Mouse (Mus musculus): ENCODE results near the gene Heg1.

Heg1 gene

DNA sequence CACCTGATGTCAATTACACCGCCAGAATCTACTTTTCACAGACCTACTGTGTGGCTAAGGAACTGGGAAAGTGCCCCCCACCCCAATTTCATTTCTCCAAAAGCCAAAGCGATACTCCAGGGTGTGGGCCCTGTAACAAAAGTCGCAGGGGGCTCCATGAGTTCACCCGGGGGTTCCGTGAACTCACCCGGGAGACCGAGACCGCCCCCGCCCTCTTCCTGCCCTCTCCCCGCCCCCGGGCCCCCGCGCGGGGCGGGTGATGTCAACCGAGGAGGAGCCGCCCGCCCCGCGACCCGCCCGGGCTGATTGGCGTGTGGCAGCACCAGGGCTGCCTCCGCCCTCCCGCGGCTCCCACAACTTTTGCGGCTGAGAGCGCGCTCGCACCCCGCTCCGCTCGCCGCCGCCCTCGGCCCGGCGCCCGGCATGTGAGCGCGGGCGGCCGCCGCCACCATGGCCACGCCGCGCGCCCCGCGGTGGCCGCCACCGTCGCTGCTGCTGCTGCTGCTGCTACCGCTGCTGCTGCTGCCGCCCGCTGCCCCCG lies at the start of gene Heg1:
TSS of gene Heg1 (plus strand) at position 209 of the 541 bp plus-strand sequence.
- peak; percentile 59 for DNase-seq (ENCODE audit: low spot score)

DNA sequence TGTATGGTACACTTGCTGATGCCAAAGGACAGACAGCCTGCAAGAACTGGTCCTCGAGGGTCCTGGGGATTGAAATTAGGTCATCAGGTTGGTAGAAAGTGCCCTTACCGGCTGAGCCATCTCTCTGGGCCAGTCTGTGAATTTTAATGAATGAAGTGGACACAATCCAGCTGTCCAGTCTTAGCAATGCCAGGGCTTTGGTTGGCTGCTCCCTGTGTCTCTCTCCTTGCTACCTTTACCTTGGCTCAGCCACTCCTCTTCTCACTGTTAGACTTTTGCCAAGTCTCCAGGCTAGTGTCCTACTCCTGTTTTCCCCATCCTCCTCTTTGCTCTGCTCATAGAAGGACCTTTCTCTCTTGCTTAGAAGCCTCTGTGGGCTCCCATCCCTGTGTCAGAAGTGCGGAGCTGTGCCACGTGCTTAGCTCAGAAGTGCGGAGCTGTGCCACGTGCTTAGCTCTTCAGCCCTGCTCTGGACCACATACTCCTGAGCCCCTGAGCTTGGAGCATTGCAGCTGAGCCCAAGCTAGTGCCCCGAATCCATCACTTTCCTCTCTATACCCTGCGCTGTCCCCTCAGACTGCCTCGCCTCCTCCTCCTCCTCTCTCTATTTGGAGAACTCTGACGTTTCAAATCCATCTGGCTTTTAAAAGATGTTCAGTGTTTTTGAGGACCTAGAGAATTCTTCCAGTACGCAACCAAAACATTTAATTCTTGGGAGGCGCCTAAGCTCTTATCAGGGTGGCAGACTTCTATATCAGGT lies 48.2 kb upstream of the Heg1 start:
- DNase-seq (ENCODE audit: low spot score), result no peak

DNA sequence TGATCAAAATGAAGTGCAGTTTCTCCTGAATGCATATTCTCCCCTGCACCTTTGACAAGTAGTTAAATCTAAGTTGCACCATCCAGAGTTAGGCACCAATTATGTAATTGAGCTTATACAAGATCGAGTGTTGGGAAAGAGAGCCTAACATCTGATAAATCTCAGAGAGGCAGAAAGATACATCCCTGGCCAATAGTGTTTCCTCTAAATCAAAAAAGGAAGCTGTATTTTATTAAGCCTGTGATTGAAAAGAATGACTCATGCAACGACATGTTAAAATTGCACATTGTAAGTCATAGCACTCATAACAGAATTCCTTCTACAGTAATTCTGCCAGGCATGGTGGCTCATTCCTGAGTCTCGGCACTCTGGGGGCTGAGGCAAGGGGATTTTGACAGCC lies 42.4 kb upstream of the Heg1 start:
- no peak for DNase-seq (ENCODE audit: low spot score)

DNA sequence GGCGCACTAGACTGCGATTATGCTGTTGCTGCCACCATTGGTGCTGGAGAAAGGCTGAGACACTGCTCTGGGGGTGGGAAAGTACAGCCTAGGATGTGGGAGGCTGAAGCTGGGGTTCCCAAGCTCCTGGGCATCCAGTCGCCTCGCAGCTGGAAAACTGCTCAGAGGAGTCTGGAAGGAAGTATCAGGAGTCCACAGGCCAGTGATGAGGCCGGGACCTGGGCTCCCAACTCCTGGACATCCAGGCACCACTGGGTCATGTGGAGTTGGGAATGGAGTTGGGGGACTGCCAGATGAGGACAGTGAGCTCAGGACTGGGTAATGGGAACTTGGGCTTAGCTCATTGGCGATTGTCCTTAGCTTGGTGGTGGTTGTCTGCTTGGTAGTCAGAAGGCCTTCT lies 31.1 kb upstream of the Heg1 start:
- no peak for DNase-seq (ENCODE audit: low spot score)

DNA sequence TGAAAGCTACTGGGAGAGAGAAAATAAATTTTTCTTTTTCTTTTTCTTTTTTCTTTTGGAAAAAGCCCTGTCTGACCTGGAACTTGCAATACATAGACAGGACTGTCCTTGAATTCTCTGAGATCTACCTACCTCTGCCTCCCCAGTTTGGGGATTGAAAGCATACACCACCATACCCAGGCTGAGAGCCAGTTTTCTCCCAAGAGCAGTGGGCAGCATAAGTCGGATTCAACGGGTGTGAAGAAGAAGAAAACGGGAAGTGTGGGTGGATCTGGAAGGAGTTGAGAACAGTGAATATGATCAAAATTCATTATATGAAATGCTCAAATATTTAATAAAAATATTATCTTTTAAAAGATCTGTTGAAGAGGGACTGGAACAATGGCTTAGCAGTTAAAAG lies 28.7 kb upstream of the Heg1 start:
- DNase-seq (ENCODE audit: low spot score), result no peak

DNA sequence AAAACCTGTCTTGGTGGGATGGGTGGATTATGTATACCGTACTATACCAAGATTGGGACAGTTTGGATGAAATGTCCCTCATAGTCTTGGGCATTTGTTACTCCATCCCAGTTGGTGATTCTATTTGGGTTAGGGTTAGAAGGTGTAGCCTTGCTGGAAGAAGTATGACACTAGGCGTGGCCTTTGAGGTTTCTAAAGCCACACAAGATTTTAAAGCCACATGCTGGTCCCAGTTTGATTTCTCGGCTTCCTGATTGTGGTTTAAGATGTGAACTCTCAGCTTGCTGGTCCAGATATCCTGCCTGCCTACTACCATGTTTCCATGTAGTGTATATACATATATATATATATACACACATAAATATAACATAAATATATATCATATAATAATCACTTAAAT lies 27.0 kb upstream of the Heg1 start:
- no peak for DNase-seq (ENCODE audit: low spot score)

DNA sequence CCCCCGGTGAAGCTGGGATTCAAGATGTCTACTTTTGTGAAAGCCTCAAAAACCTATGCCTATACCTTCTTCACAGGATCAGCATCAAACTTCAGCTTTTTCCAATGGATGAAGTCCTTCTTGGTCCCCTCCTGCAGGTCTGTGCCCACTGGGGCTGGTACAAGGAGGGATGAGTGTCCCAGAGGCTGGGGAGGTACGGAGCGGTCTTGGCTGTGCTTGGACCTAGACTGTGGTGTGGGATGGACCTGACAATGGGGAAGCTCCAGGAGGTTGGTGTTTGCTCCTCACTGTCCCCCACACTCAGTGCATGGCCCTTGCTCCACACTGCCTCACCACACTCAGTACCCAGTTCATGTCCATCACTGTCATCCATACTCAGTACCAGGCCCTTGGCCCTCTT lies 26.0 kb upstream of the Heg1 start:
- DNase-seq (ENCODE audit: low spot score), result no peak

DNA sequence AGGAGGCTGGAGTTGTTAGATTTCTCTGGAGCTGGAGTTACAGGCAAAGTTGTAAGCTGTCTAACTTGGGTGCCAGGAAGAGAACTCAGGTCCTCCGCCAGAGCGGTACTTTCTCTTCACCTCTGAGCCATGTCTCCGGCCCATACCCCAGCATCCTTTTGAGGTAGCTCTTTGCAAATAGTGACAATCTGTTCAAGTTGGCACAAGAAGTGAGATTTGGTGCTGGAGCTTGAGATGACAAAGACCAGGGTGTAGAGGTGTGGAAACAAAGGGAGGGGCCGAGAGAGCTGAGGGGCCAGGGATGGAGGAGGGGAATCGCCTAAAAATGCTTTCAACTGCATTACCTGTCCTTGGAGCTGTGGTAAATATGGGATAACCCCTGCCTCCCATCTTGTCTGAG lies 24.6 kb upstream of the Heg1 start:
- DNase-seq (ENCODE audit: low spot score), result no peak

DNA sequence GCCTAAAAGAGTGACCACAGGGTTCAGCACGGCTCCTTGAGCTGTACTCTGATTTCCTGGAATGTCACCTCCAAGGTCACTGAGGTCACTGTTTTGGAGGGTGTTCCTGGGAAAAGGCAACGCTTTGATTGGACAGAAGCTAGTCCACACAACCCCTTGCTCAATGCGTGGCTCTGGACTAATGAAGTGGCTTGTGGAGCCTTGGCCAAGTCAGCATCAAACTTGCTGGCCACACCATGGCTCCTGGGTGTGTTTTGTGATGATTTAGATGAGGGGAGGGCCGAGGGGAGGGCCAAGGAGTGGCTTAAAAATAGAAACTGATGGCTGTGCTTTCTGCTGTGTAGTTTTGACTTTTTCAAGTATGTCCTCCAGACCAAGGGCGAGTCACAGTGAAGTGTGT lies 24.0 kb upstream of the Heg1 start:
- no peak for DNase-seq (ENCODE audit: low spot score)

DNA sequence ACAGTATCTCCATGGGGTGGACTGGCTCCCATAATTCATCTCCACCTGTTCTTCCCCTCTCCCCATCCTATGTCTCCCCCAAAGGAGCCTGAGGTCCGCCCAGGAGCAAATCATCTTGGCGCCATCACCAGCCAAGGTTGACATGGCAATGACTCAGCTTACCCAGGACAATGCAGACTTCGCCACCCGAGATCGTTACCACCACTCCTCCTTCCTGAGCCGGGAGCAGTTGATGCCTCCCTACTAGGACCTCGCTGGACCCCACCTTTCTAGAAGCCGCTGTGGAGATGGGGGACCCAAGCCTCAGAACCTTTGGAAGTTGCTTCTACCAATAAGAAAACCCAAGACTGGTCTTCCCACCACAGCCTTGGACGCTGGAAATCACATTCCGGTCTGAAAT lies 21.3 kb upstream of the Heg1 start:
- no peak for DNase-seq (ENCODE audit: low spot score)

DNA sequence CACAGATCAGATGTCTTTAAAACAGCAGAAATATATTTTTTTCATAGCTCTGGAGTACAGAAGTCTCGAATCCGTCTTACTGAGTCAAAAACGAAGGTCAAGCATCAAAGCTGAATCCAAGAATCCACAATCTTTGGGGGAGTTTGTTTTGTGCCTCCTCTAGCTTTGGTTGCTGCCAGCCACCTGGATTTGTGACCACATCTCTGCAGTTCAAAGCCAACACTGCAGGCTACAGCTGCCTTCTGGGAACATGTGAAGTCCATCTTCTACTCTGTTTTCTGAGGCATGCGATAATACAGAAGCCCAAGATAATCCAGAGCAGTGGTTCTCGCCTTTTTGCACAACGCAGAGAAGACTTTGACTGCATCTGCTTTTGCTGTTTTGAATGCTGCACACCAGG lies 17.9 kb upstream of the Heg1 start:
- no peak for DNase-seq (ENCODE audit: low spot score)

DNA sequence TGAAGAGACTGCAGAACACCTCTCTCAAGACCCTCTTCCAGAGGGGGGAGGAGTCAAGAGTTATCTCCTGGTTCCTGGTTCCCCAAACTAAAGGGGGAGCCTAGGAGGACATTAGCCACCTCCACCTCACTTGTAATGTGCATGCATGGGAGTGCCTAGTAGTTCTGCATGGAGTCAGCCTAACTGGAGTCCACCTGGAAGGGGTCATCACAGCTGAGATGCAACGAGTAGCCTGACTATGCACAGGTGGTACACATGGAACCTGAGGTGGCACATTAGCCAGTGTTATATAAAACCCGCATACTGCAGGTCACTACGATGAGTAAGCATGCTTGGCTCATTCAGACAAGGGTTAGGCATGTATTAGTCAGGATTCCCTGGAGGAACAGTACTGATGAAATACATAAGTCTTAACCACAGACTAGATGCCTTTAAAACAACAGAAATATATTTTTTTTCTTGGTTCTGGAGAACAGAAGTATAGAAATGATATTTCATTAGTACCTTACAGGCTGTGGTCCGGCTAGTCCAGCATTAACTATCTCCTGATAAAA lies 17.1 kb upstream of the Heg1 start:
- DNase-seq (ENCODE audit: low spot score), result no peak

DNA sequence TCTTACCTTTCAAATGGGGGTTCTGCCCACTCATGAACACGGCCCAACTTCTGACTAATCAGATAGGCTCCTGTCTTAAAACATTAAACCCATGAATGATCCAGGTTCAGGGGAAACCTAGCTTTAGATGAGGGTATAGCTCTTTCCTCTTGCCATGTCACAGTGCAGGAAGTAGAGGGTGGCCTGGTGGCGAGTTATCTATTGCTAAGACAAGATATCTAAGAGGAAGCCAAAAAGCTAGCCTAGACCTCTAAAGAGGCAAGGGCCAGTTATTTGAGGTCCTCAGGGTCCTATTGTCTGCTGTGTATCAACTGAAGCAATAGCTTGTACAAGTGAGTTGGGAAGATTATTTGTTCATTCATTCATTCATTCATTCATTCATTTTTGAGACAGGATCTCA lies 15.7 kb upstream of the Heg1 start:
- DNase-seq (ENCODE audit: low spot score), result no peak

DNA sequence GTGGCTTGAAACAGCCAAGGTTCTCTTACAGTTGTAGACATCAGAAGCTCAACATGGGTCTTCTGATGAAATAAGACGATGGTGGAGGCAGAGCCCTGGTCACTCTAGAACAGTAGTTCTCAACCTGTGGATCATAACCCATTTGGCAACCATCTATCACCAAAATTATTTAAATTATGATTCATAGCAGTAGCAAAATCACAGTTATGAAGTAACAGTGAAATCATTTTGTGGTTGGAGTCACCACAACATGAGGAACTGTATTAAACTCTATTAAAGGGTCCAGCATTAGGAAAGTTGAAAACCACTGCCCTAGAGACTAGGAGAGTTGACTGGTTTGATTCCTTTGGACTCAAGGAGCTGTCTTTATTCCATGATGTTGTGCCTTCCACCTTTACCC lies 15.1 kb upstream of the Heg1 start:
- no peak for DNase-seq (ENCODE audit: low spot score)

DNA sequence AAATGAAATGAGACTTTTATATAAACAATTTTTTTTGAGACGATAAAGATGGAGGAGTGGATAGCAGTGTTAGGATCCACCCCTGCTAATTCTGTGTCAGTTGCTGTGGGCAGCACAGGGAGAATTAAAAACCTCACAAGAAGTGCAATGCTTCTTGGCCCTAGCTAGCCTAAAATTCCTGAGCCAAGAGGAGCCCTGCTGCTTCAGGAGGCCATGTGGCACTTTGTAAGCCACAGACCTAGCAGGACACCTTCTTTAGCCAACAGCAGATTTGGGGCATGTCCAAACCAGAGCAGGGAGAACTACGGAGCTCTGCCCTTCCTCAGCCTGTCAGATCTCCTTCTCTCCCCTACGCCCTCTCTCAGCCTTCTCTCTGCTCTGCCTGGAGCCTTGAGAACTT lies 13.8 kb upstream of the Heg1 start:
- no peak for DNase-seq (ENCODE audit: low spot score)

DNA sequence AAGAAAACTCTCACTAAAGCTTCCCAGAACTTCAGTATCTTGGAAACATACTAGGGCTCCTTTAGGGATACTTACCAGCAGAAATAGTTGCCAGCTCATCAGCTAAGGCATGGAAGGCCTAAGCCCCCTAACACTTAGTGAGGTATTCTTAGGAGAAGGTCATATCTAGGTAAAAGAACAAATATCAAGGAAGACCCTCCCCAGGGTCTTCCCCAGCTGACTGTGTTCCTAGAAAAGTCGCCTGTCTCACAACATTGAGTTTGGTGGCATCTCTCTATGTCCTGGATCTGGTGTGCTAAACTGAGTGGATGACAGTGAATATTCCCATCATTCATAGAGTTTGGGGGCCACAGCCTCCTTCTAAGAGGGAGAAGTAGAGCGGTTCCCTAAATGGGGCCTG lies 13.2 kb upstream of the Heg1 start:
- DNase-seq (ENCODE audit: low spot score), result no peak

DNA sequence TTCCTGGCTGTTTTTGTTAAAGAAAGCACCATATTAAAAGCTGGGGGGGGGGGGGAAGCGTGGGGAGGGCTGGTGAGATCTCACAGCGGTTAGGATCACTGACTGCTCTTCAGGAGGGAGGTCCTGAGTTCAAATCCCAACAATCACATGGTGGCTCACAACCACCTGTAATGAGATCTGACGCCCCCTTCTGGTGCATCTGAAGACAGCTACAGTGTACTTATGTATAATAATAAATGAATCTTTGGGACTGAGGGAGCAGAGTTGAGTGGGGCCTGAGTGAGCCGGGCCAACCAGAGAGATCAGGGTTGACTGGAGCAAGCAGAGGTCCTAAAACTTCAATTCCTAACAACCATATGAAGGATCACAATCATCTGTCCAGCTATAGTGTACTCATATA lies 12.0 kb upstream of the Heg1 start:
- no peak for DNase-seq (ENCODE audit: low spot score)

DNA sequence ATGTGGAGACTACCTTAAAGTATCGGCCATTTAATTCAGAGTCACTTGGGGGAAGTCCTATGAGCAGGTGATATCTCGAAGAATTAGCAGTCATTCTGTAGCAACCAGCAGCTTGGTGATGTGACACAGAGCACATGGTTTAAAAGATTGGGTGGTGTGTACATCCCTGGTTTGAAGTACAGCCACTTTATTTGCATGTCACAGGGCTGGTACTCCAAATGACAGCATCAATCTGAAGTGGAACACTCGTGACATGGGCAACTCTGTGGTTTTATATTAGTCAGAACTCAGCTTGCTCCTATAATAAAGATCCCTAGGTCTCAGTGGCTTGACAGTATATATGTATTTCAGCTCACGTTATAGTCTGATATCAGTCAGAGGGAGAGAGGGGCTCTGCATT lies 11.5 kb upstream of the Heg1 start:
- no peak for DNase-seq (ENCODE audit: low spot score)

DNA sequence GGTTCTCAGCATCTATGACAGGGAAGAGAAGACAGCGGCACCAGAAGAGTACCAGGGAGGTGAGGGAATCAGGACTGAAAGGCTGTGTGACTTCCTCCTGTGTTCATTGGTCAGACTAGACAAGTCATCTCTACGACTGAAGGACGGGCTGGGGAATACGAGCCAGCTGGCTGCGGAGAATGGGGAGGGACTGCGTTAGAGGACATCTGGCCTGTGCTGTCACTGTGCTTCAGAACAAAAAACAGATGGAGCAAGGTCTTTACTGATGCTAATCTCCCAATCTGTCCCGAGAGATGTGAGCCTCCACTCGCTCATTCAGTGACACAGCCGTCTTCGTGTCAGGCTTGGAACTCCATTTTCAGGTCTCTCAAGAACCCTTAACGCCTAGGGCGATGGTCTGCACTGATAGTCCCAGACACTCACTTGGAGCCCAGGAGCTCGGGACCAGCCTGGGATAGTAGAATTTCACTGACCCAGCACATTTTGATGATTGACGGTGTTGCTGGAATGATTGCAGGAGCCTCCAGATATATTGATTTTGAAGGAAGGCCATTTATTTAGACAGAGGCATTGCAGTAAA lies 10.6 kb upstream of the Heg1 start:
- no peak for DNase-seq (ENCODE audit: low spot score)

DNA sequence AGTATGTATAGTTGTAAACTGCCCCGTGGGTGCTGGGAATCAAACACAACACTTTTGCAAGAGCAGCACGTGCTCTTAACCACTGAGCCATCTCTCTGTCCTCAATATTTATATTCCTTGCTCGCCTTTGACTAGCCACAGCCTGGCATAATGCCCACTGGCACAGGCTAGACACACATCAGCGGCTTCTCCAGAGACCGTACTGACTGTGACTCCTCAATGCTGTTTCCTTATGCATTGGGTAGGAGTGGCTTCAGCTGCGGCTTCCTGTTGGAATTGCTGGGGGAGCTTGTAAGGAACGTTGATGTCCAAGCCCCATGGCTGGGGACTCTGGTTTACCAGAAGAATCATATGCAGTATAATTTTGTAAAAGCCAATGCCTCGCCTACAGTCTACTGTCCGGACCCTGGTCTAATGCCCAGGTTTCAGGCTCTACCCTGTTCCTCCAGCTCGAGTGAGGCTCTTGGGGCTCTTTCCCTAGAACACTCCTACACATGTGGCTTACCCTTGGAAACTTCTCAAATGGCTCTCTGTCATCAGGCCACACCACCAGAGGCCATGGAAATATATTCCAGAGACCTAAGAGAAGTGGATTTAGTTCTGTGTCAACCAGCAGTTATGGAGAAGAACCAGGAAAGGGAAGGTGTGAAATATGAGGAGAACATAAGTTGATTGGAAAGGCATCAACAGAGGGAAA lies 8.9 kb upstream of the Heg1 start:
- DNase-seq (ENCODE audit: low spot score), result no peak

DNA sequence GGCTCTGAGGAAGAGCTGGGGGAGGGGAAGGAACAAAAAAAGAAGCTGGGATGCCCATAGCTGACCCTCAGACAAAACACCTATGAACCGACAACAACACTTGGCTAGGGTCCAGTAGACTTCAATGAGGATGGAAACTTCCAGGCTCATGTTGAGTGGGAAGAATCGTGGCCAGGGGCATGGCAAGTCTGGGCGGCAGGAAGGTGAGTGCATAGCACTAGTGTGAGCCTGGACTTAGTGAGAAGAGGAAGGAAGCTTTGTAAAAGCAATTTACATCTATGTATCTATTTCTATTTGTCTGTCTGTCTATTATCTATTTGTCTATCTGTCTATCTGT lies 8.4 kb upstream of the Heg1 start:
- DNase-seq (ENCODE audit: low spot score), result no peak

DNA sequence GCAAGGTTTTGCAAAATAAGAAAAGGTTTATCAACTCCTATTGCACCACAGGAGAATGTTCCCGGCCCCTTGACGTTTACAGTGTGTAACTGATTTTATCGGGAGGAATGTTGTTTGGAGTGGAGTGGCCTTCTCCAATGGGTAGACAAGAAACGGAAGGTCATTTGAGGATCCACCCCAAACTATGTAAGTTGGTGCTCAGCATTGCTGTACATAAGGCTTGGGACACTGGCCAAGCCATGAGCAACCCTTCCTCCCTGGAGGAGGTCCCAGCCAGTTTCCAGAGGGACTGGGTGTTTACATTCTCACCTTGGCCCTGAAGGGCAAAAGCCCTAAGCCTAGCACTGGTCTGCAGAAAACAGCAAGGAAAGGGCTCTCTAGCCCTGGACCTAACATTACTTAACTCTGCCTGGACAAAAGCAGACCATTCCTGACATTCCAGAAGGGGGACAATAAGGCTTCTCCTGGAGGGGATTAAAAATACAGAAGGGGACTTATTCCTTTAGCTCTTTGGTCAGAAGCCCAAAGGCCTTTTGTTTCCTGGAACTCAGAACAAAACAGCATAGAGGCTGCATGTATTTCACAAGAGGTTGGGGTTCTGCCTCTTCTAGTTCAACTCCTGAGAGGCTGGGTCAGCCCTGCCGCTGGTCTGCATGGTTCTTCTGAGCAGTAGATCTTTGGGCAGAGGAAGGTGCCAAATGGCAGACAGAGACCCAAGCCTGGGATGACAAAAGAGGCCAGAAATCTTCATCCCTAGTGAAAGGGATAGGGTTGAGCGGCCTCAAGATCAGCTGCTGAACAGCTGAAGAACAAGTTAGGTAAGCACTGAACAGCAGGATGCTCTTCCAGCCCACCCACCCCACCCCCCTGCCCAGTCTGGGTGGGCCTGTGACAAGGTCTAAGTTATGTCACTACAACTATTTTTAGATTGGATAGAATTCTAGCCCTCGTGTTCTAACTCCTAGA lies 7.5 kb upstream of the Heg1 start:
- DNase-seq (ENCODE audit: low spot score), result peak; percentile 45

Measured in testis, postnatal 14 days (tissue).